Mouse (Mus musculus): Measurements from ENCODE around the gene Ccdc12.

GRCm38 (mm10) chr9:110701114-110702032 is 45.1 kb downstream of the Ccdc12 start:
- TF ChIP-seq GATA1 (IDR thresholded peaks at IDR 0.05; ENCODE audit: borderline replicate concordance, low read length) (no peak), FLI1 (IDR thresholded peaks at IDR 0.05; ENCODE audit: low read length) (no peak)

Measured in megakaryocyte, embryonic 14.5 days (primary cell).